Mouse (Mus musculus): ENCODE results near the gene Matn3. TPM values are rescaled to one million over a fixed set of nuclear protein-coding genes. Genes with fewer than 3 reads are reported as not detected.

Gene Matn3
- polyA plus RNA-seq (2015; fragmentation: Nextera tagmentation; extraction: Ambion mirVana): 0.19 TPM in 1 of 2 replicates, not detected in the other

DNA sequence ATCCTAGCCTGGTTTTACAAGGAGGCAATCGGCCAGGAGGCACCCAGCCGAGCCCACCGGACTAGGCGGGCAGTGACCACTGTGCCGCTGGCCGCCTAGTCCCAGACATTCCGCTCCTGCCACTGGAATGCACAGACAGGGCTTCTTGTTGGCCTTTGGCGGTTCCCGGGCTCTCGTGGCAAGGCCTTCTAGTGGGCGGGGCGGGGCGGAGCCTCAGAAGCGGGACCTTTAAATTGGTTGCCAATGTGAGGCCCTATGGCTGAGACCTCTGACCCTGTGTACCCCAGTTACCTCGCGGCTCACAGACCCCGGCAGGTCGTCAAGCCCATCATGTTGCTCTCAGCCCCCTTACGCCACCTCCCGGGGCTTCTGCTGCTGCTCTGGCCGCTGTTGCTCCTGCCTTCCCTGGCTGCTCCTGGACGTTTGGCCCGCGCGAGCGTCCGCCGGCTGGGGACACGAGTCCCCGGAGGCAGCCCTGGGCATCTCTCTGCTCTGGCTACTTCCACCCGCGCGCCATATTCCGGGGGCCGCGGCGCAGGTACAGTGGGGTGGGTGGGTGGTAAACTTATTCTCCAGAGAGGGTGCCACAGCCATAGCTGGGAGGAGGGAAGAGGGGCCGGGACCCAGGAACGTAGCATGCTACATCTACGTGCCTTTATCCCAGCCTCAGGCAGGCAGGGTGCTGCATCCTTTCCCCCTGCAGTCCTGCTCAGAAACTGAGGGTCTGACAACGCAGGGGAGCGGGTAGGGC, at the start of gene Matn3:
TSS of gene Matn3 (plus strand) at position 216 of the 751 bp plus-strand sequence.
- H3K4me2 ChIP-seq: peak within 1 kb of the TSS; percentile 95
- no peak within 1 kb of the TSS for H3K27ac ChIP-seq
- H3K36me3 ChIP-seq (replicated peaks): no peaks in the 10 kb centered on the region
- H3K9ac ChIP-seq: peak within 1 kb of the TSS; percentile 48
- no peaks in the 10 kb centered on the region for H3K27me3 ChIP-seq (replicated peaks)
- WGBS: under 1% methylated on average over 42 of the region's 42 CpGs
- H3K9me3 ChIP-seq: no peaks in the 10 kb centered on the region
- H3K4me3 ChIP-seq: peak within 1 kb of the TSS; percentile 47
- peaks cover 10% of the 10 kb centered on the region for H3K4me1 ChIP-seq
- ATAC-seq (replicated peaks): peak; percentile 73

DNA sequence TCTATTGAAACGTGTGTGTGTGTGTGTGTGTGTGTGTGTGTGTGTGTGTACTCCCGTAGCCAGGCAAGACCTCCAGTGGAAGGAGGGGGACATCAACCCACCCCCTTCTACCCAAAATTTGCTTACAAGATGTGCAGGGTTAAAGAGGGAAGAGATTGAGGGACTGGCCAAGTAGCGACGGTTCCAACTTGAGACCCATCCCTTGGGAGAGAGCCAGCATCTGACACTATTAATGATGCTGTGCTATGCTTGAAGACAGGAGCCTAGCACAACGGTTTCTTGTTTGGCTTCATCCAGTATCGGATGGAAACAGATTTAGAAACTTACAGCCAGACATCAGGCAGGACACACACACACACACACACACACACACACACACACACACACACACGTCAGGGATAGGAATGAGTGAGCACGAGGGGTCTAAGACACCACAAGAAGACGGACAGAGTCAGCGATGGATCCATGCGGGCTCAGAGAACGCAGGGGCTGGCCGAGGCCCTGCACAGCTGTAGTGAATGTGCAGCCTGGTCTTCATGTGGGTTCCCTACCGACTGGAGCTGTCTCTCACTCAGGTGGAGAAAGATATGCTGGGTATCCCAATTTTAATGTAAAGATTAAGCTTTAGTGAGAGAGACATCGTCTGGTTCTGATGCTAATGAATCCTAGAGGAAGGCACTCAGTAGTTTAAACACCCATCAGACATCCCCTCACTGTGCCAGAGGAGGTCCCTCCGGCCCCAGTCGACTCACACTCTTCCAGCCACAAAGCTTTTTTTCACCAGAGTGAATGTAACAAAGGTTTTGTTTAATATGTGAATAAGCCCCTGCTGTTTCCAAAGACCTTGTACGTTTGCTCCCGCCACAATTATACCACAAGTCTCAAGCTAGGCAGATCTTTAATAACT, 48.6 kb upstream of the Matn3 start:
- Histone ChIP-seq H3K36me3 (replicated peaks) (no peaks in the 10 kb centered on the region), H3K27me3 (replicated peaks) (no peaks in the 10 kb centered on the region), H3K27ac (no peak overlapping the region), H3K9ac (no peak overlapping the region), H3K4me3 (no peak overlapping the region), H3K9me3 (no peaks in the 10 kb centered on the region), H3K4me2 (no peak overlapping the region), H3K4me1 (no peaks in the 10 kb centered on the region)
- ATAC-seq (replicated peaks): peak; percentile 39; the same call in 1 of the 2 replicates
- 45% methylated on average over 19 of the region's 19 CpGs for WGBS

DNA sequence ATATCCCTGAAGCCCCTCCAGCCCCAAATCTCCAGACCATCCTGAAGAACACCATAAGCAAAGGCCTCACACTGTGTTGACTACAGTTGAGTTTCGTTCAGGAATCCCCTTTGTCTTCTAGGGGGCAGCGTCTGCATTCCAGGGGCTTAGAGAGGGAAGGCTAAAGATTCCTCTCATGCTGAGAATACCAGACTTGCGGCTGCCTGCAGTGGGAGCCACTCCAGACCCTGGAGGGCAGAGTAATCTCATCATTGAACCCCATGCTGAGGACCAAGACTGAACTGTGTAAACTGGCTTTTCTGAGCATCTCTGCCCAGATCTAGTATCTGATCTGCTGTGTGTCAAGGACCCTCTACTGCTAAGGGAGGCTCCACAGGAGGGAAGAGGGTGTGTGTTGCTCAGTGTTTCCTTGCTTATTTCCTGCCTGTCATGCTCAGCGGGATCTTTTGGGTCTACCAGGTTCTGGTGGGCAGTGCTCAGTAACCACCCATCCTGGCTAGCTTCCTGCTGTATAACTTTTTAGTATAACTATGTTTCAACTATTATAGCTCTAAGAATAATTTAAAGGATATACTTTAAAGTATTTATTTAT, 47.5 kb upstream of the Matn3 start:
- Histone ChIP-seq H3K4me2 (no peak overlapping the region), H3K36me3 (replicated peaks) (no peaks in the 10 kb centered on the region)
- ATAC-seq (replicated peaks): no peak; the same call in 1 of the 2 replicates

DNA sequence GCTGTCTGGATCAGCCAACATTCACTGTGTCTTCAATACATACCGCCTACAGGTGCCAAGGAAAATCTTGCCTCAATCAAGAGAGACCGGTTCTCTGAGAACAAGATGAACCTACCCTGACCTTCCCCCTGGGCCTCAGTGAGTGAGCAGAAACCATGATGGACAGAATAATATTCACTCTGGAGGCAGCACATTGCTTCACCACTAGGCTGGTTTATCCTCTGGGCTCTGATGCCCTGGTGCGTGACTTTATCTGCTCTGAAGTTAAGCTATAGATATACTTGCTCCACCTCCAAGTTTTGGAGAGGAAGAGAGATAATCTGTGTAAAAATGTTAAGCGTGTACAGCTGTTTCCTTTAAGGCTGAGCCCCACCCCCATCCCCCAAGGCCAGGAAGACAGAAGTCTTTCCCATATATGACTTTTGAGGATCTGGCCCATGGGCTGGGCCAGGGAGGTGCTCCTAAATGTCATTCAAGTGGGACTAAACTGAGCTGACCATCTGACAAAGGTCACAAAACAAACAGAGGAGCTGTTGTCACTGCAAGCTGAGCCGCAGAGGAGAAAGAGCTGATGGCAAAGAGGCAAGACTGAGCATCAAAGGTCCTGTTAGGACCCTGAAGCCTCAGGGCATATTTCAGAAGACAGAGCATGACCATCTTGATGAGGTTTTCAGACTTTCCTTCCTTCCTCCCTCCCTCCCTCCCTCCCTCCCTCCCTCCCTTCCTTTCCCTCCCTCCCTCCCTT, 46.6 kb upstream of the Matn3 start:
- no peaks in the 10 kb centered on the region for H3K4me1 ChIP-seq
- no peak for ATAC-seq (replicated peaks)
- no peak overlapping the region for H3K9ac ChIP-seq
- no peak overlapping the region for H3K4me2 ChIP-seq
- H3K36me3 ChIP-seq (replicated peaks): no peaks in the 10 kb centered on the region
- WGBS: 51% methylated on average over 5 of the region's 5 CpGs
- no peaks in the 10 kb centered on the region for H3K27me3 ChIP-seq (replicated peaks)
- no peaks in the 10 kb centered on the region for H3K9me3 ChIP-seq
- H3K4me3 ChIP-seq: no peak overlapping the region
- no peak overlapping the region for H3K27ac ChIP-seq

More for the DNA sequence above, 47.5 kb upstream of the Matn3 start:
- Histone ChIP-seq H3K4me3 (no peak overlapping the region), H3K9me3 (no peaks in the 10 kb centered on the region), H3K9ac (no peak overlapping the region), H3K27me3 (replicated peaks) (no peaks in the 10 kb centered on the region), H3K4me1 (no peaks in the 10 kb centered on the region), H3K27ac (no peak overlapping the region)
- WGBS: 17% methylated on average over 4 of the region's 4 CpGs

- WGBS: 39% methylated on average over 2 of the region's 2 CpGs
These were observed 45.8 kb upstream of the Matn3 start for GRCm38 (mm10) chr12:8901934-8902333.

GRCm38 (mm10) chr12:8902479-8902878, 45.2 kb upstream of the Matn3 start:
- no peak overlapping the region for H3K4me3 ChIP-seq
- ATAC-seq (replicated peaks): no peak
- 32% methylated on average over 3 of the region's 3 CpGs for WGBS
- no peak overlapping the region for H3K4me2 ChIP-seq
- H3K27me3 ChIP-seq (replicated peaks): no peaks in the 10 kb centered on the region
- H3K9me3 ChIP-seq: no peaks in the 10 kb centered on the region
- H3K27ac ChIP-seq: no peak overlapping the region
- no peak overlapping the region for H3K9ac ChIP-seq
- no peaks in the 10 kb centered on the region for H3K36me3 ChIP-seq (replicated peaks)
- H3K4me1 ChIP-seq: no peaks in the 10 kb centered on the region

More at GRCm38 (mm10) chr12:8901934-8902333, 45.8 kb upstream of the Matn3 start:
- no peak overlapping the region for H3K4me2 ChIP-seq
- H3K4me1 ChIP-seq: no peaks in the 10 kb centered on the region
- H3K9ac ChIP-seq: no peak overlapping the region
- no peaks in the 10 kb centered on the region for H3K9me3 ChIP-seq
- no peaks in the 10 kb centered on the region for H3K36me3 ChIP-seq (replicated peaks)
- no peak for ATAC-seq (replicated peaks)
- no peak overlapping the region for H3K4me3 ChIP-seq
- no peak overlapping the region for H3K27ac ChIP-seq
- H3K27me3 ChIP-seq (replicated peaks): no peaks in the 10 kb centered on the region

DNA sequence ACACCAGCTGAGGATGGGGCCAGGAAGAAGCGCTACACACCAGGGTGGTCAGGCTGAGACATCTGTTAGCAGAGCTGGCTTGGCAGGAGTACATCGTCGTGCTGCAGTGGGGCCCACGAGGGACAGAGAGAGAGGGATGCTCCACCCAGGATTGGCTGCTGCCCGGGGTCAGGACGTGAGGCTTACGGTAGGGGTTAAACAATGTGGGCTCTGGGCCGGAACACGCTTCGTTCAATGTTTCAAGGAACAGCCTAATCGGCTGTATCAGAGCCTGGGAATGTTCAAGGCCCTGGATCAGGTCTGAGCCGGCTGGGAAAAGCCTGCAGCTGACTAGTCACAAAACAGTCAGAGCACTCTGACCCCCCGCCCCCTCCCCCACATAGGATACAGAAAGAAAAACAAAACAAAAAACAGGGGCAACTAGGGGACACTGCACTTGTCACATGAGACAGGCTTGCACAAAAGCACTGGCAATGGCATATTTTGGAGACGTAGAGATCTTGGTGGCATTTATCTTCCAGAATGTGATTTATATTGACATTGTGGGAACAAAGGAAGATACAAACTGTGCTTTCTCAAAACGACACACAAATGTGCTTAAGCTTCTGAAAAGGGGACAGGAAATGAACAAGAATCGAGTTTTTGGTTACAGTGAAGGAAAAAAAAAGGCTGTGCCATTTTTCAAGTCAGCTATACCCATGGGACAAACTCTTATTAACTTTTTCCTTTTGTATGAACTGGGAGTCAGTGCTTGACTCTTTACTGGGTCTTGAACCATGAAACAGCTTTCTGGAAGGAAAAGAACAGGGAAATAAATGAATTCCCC, 34.7 kb upstream of the Matn3 start:
- Histone ChIP-seq H3K9ac (no peak overlapping the region), H3K36me3 (replicated peaks) (no peaks in the 10 kb centered on the region), H3K27me3 (replicated peaks) (no peaks in the 10 kb centered on the region), H3K27ac (peak overlapping the region; percentile 9; the same call in 1 of the 2 replicates), H3K4me2 (no peak overlapping the region), H3K4me1 (peaks cover 9% of the 10 kb centered on the region), H3K4me3 (no peak overlapping the region), H3K9me3 (no peaks in the 10 kb centered on the region)
- WGBS: 9% methylated on average over 16 of the region's 16 CpGs
- peak; percentile 77 for ATAC-seq (replicated peaks)

DNA sequence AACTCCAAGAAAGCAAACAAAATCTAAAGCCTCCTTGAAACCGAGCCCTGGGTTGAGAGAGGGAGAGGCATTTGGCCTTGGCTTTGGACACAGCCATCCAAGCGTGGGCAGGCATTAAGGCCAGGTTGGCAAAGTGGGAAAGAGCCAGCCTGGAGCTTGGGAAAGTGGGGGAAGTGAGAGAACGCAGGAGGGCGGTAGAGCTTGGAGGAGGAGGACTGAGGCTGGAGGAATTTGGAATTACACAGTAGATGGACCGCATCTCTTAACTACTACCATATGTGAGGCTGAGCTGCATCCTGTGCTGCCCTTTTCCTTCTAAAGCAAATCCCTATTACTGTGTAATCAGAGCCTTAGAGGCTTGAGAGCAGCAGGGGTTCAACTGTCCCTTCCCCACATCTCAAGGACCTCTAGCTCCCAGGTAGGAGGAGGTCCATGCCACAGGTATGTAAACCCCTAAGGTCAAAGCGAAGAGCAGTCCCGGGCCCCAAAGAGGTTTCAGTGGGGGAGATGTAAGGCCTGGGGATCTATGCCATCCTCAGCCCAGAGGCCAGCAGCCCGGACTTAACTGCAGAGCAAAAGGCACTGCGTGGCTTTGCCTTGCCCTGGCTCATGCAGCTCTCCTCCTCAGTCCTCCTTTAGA, 33.9 kb upstream of the Matn3 start:
- Histone ChIP-seq H3K9ac (no peak overlapping the region), H3K4me2 (no peak overlapping the region), H3K36me3 (replicated peaks) (no peaks in the 10 kb centered on the region), H3K27me3 (replicated peaks) (no peaks in the 10 kb centered on the region), H3K4me1 (peaks cover 9% of the 10 kb centered on the region), H3K27ac (no peak overlapping the region), H3K4me3 (no peak overlapping the region), H3K9me3 (no peaks in the 10 kb centered on the region)
- WGBS: 54% methylated on average over 9 of the region's 9 CpGs
- ATAC-seq (replicated peaks): no peak

- Histone ChIP-seq H3K9me3 (no peaks in the 10 kb centered on the region), H3K36me3 (replicated peaks) (no peaks in the 10 kb centered on the region), H3K4me3 (no peak overlapping the region), H3K27ac (peak overlapping the region; percentile 35; the same call in 1 of the 2 replicates), H3K4me1 (peaks cover 9% of the 10 kb centered on the region), H3K27me3 (replicated peaks) (no peaks in the 10 kb centered on the region), H3K9ac (no peak overlapping the region), H3K4me2 (no peak overlapping the region)
- peak; percentile 38; the same call in 1 of the 2 replicates for ATAC-seq (replicated peaks)
- WGBS: 42% methylated on average over 5 of the region's 5 CpGs
These were observed 31.4 kb upstream of the Matn3 start for GRCm38 (mm10) chr12:8916378-8916777.

DNA sequence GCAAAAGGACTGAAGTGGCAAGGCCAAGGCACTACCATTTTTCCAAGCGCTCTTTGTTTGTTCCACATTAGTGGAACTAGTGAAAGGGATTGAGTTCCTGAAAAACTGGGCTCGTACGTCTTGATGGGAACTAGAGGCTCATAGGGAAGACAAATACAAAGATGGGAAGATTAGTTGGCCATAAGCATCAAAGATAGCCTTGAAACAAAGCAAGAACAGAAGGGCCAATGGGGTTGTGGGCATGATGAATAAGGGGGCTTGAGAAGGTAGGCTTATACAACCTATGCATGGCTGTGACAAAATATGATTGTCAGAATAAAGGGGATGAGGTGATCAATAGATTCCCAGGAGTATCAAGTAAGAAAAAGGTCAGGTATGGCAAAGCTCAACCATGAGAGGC, 28.5 kb upstream of the Matn3 start:
- no peak overlapping the region for H3K4me2 ChIP-seq
- WGBS: 92% methylated on average over 3 of the region's 3 CpGs
- H3K36me3 ChIP-seq (replicated peaks): no peaks in the 10 kb centered on the region
- no peak overlapping the region for H3K4me3 ChIP-seq
- no peaks in the 10 kb centered on the region for H3K9me3 ChIP-seq
- H3K9ac ChIP-seq: no peak overlapping the region
- peaks cover 16% of the 10 kb centered on the region for H3K4me1 ChIP-seq
- no peak overlapping the region for H3K27ac ChIP-seq
- no peak for ATAC-seq (replicated peaks)
- H3K27me3 ChIP-seq (replicated peaks): no peaks in the 10 kb centered on the region

- Histone ChIP-seq H3K9ac (peak overlapping the region; percentile 59), H3K27ac (peak overlapping the region; percentile 90), H3K9me3 (no peaks in the 10 kb centered on the region), H3K36me3 (replicated peaks) (no peaks in the 10 kb centered on the region), H3K4me2 (peak overlapping the region; percentile 69), H3K4me3 (peak overlapping the region; percentile 63), H3K4me1 (peaks cover 28% of the 10 kb centered on the region), H3K27me3 (replicated peaks) (no peaks in the 10 kb centered on the region)
- WGBS: 26% methylated on average over 1 of the region's 1 CpGs
- no peak for ATAC-seq (replicated peaks)
These were observed 26.7 kb upstream of the Matn3 start for GRCm38 (mm10) chr12:8920996-8921393.

Measured in midbrain, embryonic 15.5 days (tissue).